Mouse (Mus musculus) midbrain, embryonic 14.5 days (tissue): ENCODE data around the gene Fam178b. TPM values are rescaled to one million over a fixed set of nuclear protein-coding genes. Genes with fewer than 3 reads are reported as not detected.

Experiments
- ATAC-seq: fragments of 200-750 bp; cut with Nextera tagmentation; 2 replicates; pipeline ENCODE4 v1.8.0; 2017; ENCODE audit warnings: moderate number of reproducible peaks, moderate library complexity; ENCODE audit not compliant: low FRiP score, low TSS enrichment
- DNase-seq: peaks from one replicate; pipeline ENCODE4 v3.0.0-alpha.2; 2015
- H3K27ac ChIP-seq: fragments of 300-500 bp; sonication (generic); replicated peaks from 2 replicates; pipeline ENCODE4 v1.5.1; 2014; ENCODE audit warnings: mild to moderate bottlenecking, low read depth, low read length, moderate library complexity
- H3K27me3 ChIP-seq: fragments of 300-500 bp; sonication (generic); 2 replicates; pipeline ENCODE4 v1.6.1; 2014; ENCODE audit warnings: low read length, control low read depth, mixed read lengths; ENCODE audit not compliant: control insufficient read depth, insufficient read depth
- H3K36me3 ChIP-seq: fragments of 300-500 bp; sonication (generic); 2 replicates; pipeline ENCODE4 v1.6.1; 2014; ENCODE audit warnings: low read length, control low read depth; ENCODE audit not compliant: control insufficient read depth, insufficient read depth
- H3K4me1 ChIP-seq: fragments of 300-500 bp; sonication (generic); 2 replicates; pipeline ENCODE4 v1.6.1; 2014; ENCODE audit warnings: mild to moderate bottlenecking, antibody characterized with exemption, low read length, control low read depth; ENCODE audit not compliant: control insufficient read depth, insufficient read depth
- H3K4me2 ChIP-seq: fragments of 300-500 bp; sonication (generic); 2 replicates; pipeline ENCODE4 v1.6.1; 2014; ENCODE audit warnings: mild to moderate bottlenecking, low read length, moderate library complexity
- H3K4me3 ChIP-seq: fragments of 300-500 bp; sonication (generic); replicated peaks from 2 replicates; pipeline ENCODE4 v1.5.1; 2014; ENCODE audit warnings: low read depth, low read length
- H3K9ac ChIP-seq: fragments of 300-500 bp; sonication (generic); replicated peaks from 2 replicates; pipeline ENCODE4 v1.6.1; 2014; ENCODE audit warnings: mild to moderate bottlenecking, low read length, moderate library complexity
- H3K9me3 ChIP-seq: fragments of 300-500 bp; sonication (generic); 2 replicates; pipeline ENCODE4 v1.6.1; 2016; ENCODE audit warnings: low read length, control low read depth, mixed read lengths; ENCODE audit not compliant: control insufficient read depth
- WGBS: fragments of 180-500 bp; shearing (Covaris S2); extraction: QIAGEN DNeasy Blood & Tissue Kit; methylation state at CpG from one replicate; pipeline ENCODE4 v1.1.7; 2014; 5-methylcytosine and 5-hydroxymethylcytosine counted together
- polyA plus RNA-seq: library from polyadenylated mRNA; unstranded; fragments of >200 nt; fragmentation: Nextera tagmentation; extraction: Ambion mirVana; gene quantifications from 2 replicates; pipeline ENCODE4 v1.2.1, GENCODE M21; 2014

Fam178b gene
- polyA plus RNA-seq, 1 experiment from 2014 or later = 0.29 TPM

GRCm38 (mm10) chr1:36554633-36555399 lies 128.2 kb downstream of the Fam178b start:
- 74% methylated on average over 21 of the region's 21 CpGs for WGBS
- Histone ChIP-seq H3K9me3 (no peaks in the 10 kb centered on the region), H3K4me3 (peak overlapping the region; percentile 99), H3K27me3 (no peaks in the 10 kb centered on the region), H3K27ac (peak overlapping the region; percentile 98), H3K36me3 (peaks cover 56% of the 10 kb centered on the region), H3K4me2 (peak overlapping the region; percentile 100), H3K9ac (peak overlapping the region; percentile 99), H3K4me1 (peaks cover 28% of the 10 kb centered on the region)
- ATAC-seq = no peak
- DNase-seq = no peak

- peaks cover 72% of the 10 kb centered on the region for H3K36me3 ChIP-seq
- no peaks in the 10 kb centered on the region for H3K27me3 ChIP-seq
- H3K9me3 ChIP-seq = no peaks in the 10 kb centered on the region
- peaks cover 26% of the 10 kb centered on the region for H3K4me1 ChIP-seq
- DNase-seq (no peak), ATAC-seq (no peak)
- no peak overlapping the region for H3K4me3 ChIP-seq
- no peak overlapping the region for H3K27ac ChIP-seq
- H3K4me2 ChIP-seq = no peak overlapping the region
- WGBS = 88% methylated on average over 16 of the region's 16 CpGs
- no peak overlapping the region for H3K9ac ChIP-seq
Measured at GRCm38 (mm10) chr1:36552506-36552905, 130.5 kb downstream of the Fam178b start.

- Histone ChIP-seq H3K9ac (no peak overlapping the region), H3K36me3 (peaks cover 72% of the 10 kb centered on the region), H3K4me3 (no peak overlapping the region), H3K4me1 (peaks cover 28% of the 10 kb centered on the region), H3K27me3 (no peaks in the 10 kb centered on the region), H3K4me2 (no peak overlapping the region), H3K9me3 (no peaks in the 10 kb centered on the region), H3K27ac (no peak overlapping the region)
- WGBS = 89% methylated on average over 17 of the region's 17 CpGs
- ATAC-seq = no peak
- no peak for DNase-seq
Measured at GRCm38 (mm10) chr1:36551904-36552303, 131.1 kb downstream of the Fam178b start.

GRCm38 (mm10) chr1:36550075-36550863 lies 132.7 kb downstream of the Fam178b start:
- Histone ChIP-seq H3K36me3 (peaks cover 71% of the 10 kb centered on the region), H3K4me1 (peaks cover 30% of the 10 kb centered on the region)

GRCm38 (mm10) chr1:36549491-36549890 lies 133.5 kb downstream of the Fam178b start:
- Histone ChIP-seq H3K27ac (no peak overlapping the region), H3K9me3 (no peaks in the 10 kb centered on the region), H3K9ac (no peak overlapping the region), H3K4me1 (peaks cover 22% of the 10 kb centered on the region), H3K27me3 (no peaks in the 10 kb centered on the region), H3K4me2 (no peak overlapping the region), H3K36me3 (peaks cover 63% of the 10 kb centered on the region), H3K4me3 (no peak overlapping the region)
- ATAC-seq (no peak), DNase-seq (no peak)
- WGBS = 87% methylated on average over 18 of the region's 18 CpGs

More at GRCm38 (mm10) chr1:36550075-36550863, 132.7 kb downstream of the Fam178b start:
- Histone ChIP-seq H3K9ac (no peak overlapping the region), H3K4me3 (no peak overlapping the region), H3K27me3 (no peaks in the 10 kb centered on the region), H3K9me3 (no peaks in the 10 kb centered on the region), H3K27ac (no peak overlapping the region), H3K4me2 (no peak overlapping the region)
- ATAC-seq (no peak), DNase-seq (no peak)
- WGBS = 79% methylated on average over 20 of the region's 20 CpGs

GRCm38 (mm10) chr1:36548771-36549170 lies 134.2 kb downstream of the Fam178b start:
- no peak for DNase-seq
- no peak for ATAC-seq
- WGBS = 69% methylated on average over 8 of the region's 8 CpGs
- H3K27ac ChIP-seq = no peak overlapping the region
- H3K36me3 ChIP-seq = peaks cover 56% of the 10 kb centered on the region
- no peaks in the 10 kb centered on the region for H3K9me3 ChIP-seq
- no peak overlapping the region for H3K4me3 ChIP-seq
- no peaks in the 10 kb centered on the region for H3K27me3 ChIP-seq
- H3K4me1 ChIP-seq = peaks cover 17% of the 10 kb centered on the region
- no peak overlapping the region for H3K4me2 ChIP-seq
- H3K9ac ChIP-seq = no peak overlapping the region; the same call in 1 of the 2 replicates

GRCm38 (mm10) chr1:36547981-36548598 lies 134.9 kb downstream of the Fam178b start:
- H3K27ac ChIP-seq = peak overlapping the region; percentile 85
- H3K9ac ChIP-seq = 0 out of 2 replicates have a peak overlapping the region, but pooled peaks have one; percentile 23
- no peaks in the 10 kb centered on the region for H3K9me3 ChIP-seq
- DNase-seq (peak; percentile 43), ATAC-seq (no peak)
- 37% methylated on average over 9 of the region's 9 CpGs for WGBS
- peak overlapping the region; percentile 72 for H3K4me2 ChIP-seq
- no peaks in the 10 kb centered on the region for H3K27me3 ChIP-seq
- H3K4me3 ChIP-seq = no peak overlapping the region
- H3K36me3 ChIP-seq = peaks cover 49% of the 10 kb centered on the region
- H3K4me1 ChIP-seq = peaks cover 17% of the 10 kb centered on the region

GRCm38 (mm10) chr1:36546888-36547471 lies 136.0 kb downstream of the Fam178b start, which contains the start of gene Ankrd39:
Gene Ankrd39, minus strand, starts transcription at chr1:36547445.
- H3K36me3 ChIP-seq = peaks cover 40% of the 10 kb centered on the region
- peak within 1 kb of the TSS; percentile 57 for H3K4me3 ChIP-seq
- ATAC-seq (peak; percentile 95), DNase-seq (peak; percentile 98)
- peaks cover 17% of the 10 kb centered on the region for H3K4me1 ChIP-seq
- H3K9me3 ChIP-seq = no peaks in the 10 kb centered on the region
- peak within 1 kb of the TSS; percentile 85 for H3K27ac ChIP-seq
- H3K4me2 ChIP-seq = peak within 1 kb of the TSS; percentile 72
- under 1% methylated on average over 43 of the region's 43 CpGs for whole genome bisulfite sequencing
- H3K9ac ChIP-seq = peak within 1 kb of the TSS; percentile 77
- no peaks in the 10 kb centered on the region for H3K27me3 ChIP-seq
